Mouse (Mus musculus) cerebellum, adult 8-10 months (tissue): ENCODE measurements around the gene Plce1.
"Not testable (repeated sequence)": the region's sequence is repeated elsewhere in the genome, so short reads cannot be mapped to it uniquely, and the experiment has no call there.

Experiments
- DNase-seq: peaks from one replicate; pipeline ENCODE4 v3.0.0; 2022

The Plce1 gene

DNA sequence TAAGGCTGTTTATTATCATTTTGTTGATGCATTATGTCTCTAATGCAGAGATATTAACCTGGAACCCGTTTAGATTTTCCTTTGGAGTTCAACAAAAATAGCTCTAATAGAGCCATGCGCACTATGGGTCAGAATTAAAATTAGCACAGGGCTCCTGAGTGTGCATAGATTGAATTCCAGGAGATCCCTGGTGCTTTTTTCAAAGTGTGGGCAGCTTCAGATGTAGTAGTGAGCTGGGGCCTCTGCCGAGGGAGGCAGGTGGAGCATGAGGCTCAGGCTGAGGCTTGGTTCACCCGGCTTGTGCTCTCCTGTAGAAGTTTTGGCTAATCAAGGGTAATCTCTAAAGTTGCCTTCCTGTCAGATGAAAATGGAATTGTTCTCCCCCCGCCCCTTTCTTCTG, 17.3 kb downstream of the Plce1 start:
- no peak for DNase-seq

DNA sequence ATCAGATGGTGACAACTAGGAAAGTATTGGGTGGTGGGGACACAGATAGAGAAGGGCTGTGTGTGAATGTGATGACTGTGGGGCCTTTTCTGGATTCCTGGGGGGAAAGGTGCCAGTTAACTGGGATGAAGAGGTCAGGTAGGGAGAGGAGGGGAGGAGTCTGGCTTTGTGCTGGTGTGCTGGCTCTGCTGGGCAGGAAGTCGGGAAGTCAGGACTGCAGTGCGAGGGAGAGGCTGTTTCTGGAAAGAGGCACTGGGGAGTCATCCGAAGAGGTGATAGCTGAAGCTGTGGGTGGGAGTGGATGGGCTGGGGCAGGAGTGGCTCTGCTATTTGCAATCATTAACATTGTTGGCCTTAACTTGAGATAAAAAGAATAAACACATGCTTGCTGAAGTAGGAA, 23.7 kb downstream of the Plce1 start:
- no peak for DNase-seq

DNA sequence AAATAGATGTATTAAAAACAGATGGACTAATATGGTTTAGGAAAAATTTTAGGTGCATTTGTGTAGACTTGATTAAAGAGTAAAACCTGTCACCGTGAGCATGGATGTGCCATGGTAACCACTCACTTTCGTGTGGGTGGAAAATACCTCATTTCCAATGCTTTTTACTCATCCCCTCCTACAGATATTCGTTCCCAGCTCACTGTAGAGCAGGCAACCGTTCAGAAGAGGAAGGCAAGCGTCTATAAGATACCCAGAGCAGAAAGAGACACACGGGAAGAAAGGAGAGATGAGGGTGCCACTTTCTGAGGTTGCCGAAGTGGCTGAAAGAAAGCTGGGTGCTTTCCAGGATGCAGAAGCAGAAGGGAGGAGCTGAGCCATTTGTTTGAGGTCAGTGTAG, 25.2 kb downstream of the Plce1 start:
- no peak for DNase-seq

DNA sequence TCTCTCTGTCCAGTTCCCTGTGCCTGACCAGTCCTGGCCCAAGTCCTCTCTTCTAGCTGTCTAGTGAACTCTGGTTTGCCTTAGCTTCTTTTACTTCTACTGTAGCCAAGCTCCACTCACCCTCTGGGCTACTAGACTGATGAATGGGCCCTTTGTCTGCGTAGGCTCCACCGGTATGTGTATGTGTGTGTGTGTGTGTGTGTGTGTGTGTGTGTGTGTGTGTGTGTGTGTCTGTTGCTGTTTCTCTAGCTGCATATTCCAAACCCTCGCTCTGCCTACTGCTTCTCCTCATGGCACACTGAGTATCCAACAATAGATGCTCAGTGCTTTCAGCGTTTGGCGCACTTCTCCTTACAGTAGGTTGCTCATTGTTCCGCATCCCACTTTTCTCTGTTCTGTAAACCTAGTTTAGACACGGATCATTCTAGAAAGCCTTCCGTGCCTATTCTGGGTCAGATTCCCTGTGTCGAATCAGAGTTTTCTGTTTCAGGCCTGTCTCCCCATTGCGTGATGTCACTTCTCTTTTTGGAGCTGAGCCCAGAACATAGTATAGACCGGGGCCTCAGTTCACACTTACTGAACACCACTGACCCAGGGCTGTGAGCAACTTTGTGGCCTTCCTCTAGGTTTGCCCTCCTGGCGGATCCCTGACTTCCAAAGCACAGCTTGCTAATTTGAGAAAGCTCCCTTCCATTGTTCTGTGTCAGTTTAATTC, 26.5 kb downstream of the Plce1 start:
- DNase-seq: no peak

DNA sequence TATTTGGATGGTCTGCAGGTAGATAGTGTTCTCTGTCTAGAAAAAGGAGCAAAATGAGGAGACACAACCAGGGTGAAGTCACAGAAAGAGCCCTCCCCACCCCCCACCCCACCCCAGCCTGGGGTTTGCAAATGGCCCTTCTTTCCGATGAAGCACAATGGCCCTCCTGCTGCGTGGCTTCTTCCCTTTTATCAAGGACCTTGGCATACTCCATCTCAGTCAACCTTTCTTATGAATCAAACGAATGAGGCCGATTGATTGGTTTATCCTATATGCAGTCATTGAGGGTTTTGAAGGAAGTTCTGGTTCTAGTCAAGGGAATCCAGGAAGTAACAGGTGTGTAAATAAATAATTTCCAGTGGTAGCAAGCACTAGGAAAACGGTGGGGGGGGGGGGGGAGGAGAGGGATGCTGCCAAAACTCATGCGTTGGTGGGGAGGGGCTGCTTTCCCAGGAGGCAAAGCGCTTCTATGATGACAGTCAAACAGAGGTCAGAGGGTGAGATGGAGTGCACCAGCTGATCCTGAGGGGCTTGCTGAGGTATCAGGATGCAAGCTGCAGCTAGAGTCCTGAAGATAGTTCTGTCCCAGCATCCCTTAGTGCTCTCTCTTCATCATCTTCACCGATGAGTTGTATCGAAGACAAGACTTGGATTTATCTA, 27.2 kb downstream of the Plce1 start:
- no peak for DNase-seq

DNA sequence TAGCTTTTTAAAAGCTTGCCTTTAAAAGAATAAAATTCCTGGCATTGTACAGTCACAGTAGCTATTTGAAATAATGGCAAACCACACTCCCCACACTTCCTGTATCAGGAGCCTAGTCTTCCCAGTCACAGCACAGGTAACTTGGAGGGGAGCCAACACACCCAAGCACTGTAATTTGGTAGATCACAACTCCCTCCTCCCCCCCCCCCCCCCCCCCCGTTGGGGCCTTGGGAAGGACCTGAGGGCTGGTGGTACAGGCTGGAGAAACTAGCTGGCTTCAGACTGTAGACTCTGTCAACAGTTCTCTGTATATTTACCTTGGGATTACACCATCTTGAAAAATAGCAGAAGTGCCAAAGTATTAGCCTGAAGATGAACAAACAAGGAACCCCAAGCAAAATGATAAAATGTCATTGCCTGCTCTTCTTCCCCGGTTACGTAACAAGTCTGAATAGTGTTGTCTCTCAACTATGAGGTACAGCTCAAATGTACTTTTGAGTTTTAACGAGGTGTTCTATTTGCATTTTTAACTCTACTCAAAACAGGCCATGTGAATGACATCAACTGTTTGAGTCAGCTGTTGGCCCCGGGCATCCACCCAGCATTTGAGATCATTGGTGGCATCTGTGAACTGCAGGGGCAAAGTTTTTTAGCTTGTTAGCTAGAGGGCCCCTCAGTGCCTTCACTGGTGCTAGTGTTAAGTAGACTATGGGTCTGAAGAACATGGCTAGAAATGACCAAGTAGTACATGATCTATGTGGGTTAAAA, 33.7 kb downstream of the Plce1 start:
- no peak for DNase-seq

DNA sequence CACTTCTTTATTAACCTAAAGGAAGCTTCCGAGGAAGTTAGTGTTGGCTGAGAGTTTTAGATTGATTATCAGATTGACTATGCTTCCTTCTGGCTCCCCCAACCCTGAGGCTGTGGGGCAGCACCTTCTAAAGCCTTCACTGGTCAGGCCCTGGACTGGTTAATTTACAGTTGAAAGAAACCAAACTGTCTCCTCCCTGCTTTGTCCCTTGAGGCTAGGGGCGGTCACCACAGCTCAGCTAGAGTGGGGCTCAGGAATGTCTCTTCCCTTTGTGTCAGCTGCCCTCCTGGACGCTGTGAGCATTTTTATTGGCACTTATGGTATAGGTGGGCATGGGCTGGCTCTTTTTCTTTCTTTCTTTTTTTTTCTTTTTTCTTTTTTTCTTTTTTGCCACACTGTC, 45.9 kb downstream of the Plce1 start:
- DNase-seq: no peak

DNA sequence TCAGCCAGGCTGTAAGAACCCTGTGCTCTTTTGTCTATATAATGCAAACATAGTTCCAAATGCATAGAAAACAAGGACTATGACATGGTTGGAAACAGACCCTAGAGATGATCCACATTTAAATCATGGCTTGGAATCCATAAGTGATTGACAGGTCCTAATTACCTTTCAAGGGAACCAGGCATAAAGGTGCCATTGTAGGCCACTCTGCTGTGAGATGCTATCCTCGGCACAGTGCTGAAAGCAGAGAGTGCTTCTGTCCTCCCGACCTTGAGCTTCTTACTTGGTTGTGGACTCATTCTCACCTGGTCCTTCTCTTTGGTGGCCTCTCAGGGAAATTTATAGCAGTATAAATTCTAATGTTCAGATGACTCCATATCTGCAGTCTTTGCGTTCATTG, 46.6 kb downstream of the Plce1 start:
- DNase-seq: no peak

DNA sequence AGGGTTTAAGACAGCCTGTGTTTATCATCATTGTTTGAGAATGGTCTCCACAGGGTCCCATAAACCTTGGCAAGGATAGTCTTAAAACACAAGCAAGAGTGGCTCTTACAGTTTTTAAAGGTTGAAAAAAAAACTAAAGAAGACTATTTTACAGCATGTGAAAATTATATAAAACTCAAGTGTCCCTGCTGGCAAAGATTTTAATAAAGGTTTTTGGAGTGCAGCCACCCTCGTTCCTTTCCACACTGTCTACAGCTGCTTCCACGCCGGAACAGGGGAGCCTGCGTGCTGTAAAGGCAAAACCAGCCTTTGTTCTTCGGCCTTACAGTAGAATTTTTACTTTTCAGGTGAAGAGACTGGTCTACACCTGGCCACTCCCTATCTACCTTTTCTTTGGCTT, 52.3 kb downstream of the Plce1 start:
- no peak for DNase-seq

DNA sequence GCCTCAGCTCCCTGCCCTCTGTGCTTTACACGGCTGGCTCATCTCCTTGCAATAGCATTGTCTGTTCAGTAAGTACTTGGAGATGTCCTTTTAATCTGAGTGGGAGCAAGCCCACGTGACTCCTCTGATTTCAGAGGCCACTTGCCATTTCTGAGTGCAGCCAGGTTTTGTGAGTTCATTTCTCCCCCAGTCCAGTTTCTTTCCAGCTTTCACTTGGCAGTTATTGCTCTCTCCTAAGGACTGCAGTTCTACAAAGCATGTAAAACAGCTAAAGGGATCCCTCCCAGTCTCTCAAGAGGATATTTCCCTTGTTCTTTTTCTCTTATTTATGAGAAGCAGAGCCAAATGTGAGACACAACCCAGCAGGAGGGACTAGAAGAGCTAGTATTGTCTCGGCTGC, 58.4 kb downstream of the Plce1 start:
- DNase-seq: no peak

DNA sequence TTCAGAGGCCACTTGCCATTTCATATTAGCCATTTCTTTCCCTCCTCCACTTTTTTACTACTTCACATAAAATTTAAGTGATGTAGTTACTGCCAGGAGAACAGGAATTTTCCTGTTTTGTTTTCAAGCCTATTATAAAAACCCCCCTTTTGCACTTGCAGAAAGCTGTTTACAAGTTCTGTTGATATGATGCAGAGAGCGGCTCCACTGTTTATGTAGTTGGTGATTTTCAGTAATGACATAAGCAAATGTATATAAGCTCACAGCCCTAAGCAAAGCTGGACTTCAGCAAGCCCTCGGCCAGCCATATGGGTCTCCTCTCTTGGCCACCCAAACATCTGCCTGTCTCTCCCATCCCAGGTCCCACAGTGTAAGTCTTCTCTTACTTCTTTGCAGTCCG, 59.6 kb downstream of the Plce1 start:
- no peak for DNase-seq

DNA sequence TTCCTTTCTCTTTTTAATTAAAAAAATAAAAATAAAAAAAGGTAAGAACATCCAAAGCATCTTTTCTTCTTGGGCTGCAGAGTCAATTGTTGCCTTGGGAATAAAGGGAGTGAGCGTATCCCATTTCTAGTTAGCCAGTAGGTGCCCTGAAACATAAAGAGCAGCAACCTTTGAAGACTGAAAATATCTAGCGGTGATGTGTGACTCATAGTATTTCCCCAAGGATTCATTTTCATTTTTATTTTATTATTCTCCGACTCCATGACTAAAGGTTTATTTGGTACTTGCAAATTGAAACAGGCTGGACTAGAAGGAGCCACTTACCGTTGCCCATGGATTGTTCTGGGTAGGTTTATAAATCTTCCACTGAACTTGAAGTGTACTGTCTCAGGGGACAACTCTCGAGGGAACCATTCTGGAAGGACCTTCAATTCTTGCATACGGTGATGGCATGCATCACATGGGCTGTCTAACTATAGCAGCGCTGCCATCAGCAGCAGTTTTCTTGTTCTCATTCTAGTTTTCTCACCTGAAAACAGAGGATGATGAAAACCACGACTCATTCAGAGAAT, 68.7 kb downstream of the Plce1 start:
- no peak for DNase-seq

DNA sequence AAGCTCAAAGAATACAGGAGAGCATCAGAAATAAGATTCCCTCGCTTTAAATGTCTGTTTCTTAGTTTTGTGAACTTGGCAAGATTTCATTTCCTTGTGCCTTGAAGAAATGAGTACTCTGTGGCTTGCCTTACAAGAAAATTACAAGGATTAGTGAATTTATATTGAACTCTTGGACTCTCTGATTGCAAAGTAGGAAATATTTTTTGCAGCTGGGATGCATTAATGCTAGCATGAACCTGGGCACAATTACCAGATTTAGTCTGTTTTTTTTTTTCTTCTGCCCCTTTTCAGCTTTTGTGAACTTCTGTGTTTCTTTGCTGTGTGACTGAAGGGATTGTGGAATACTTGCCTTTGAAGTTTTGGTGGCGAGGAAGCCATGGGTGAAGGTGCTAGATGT, 72.6 kb downstream of the Plce1 start:
- DNase-seq: no peak

DNA sequence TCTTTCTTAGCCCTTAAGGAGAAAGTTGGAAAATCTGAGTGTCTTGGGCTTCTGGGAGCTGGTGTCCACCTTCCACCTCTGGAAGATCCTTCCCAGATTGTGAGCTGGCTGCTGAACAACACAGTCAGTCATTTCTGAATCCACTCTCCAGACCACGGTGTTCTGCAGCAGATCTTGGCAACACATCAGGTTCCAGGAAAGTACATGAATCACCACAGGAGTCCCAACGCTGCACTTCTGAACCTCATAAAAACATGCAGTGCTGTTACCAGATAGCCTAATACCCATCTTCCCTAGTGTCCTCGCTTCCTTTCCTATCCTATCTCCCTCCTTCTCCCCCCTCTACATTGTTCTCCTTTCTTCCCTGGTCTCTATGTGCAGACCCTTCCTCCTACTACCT, 74.5 kb downstream of the Plce1 start:
- DNase-seq: no peak

DNA sequence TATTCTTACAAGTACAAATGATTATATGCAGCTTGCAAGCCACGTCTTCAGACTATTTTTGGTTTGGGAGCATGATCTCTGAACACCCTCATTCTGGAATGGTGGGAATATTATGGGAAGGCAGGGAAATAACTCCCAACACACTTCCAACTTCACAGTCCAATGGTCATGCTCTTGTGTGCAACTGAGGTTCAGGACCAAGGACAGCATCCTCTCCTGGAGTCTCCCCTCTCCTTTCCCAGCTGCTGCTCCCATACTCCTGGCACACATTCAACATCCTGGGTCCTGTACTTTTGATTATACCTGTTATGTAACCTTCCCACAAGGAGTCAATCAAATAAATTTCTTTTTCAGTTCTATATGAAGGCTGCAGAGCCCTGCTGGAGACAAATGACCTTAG, 77.9 kb downstream of the Plce1 start:
- DNase-seq: no peak

DNA sequence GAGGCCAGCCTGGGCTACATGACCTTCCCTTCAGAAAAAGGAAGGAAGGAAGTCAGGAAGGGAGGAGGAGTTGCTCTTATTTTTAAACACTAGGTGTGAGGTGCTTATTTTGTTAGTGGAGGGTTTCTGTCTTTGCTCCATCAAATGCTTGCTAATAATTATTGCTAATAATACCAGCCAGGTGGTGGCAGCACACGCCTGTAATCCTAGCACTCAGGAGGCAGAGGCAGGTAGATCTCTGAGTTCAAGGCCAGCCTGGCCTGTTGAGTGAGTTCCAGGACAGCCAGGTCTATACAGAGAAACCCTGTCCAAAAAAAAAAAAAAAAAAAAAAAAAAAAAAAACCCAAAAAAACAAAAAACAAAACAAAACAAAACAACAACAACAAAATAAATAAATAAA, 81.0 kb downstream of the Plce1 start:
- not testable (repeated sequence) for DNase-seq

DNA sequence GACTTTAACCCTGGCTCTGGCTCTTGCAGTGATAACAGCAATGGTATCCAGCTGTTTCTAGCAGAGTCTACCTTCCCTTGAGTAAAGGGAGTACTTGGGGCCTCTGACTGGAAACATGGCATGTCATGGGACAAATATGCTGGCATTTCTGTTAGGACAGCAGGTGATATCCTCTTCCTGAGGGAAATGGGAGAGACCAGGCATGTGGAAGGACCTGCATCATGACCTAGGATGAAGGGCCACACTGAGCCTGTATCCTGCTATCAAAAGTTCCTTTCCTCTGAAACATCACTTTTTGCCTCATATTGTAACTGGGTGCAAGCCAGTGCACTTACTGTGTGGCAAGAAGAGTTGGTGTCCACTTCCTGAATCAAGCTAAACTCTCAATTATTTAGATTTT, 85.2 kb downstream of the Plce1 start:
- DNase-seq: no peak

DNA sequence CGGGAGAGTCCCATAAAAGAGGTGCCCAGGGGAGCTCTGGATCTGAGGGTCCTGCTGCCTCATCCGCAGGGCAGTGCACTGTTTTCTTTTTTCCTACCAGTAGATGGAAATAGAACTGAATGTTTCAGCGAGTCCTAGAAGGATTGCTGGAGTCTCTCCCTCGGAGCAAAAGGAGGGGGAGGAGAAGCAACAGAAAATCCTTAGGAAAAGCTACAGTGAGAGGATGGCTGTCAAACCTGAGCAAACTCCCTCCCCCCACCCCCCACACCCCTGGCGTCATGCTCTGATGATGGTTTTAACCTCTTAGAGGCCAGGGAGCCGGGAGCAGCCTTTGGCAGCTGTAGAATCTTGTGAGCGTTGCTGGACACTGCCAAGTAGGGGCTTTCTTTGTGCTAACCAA, 85.8 kb downstream of the Plce1 start:
- DNase-seq: no peak

DNA sequence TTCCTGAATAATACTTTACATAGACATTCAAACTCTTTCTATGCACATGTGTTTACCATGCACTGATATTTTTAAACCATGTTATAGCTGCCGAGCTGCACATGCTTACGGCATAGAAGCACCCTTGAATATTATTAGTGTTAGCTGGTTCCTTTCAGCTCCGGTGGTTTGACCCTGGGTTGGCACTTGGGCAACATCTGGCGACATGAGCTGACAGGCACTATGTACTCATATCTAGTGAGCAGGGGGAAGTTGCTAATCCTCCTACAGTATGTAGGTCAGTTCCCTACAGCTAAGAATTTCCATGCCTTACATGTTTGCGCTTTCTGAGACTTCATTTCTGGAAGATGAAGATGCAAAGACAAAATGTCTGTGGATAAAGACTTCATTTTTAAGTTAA, 86.4 kb downstream of the Plce1 start:
- no peak for DNase-seq

DNA sequence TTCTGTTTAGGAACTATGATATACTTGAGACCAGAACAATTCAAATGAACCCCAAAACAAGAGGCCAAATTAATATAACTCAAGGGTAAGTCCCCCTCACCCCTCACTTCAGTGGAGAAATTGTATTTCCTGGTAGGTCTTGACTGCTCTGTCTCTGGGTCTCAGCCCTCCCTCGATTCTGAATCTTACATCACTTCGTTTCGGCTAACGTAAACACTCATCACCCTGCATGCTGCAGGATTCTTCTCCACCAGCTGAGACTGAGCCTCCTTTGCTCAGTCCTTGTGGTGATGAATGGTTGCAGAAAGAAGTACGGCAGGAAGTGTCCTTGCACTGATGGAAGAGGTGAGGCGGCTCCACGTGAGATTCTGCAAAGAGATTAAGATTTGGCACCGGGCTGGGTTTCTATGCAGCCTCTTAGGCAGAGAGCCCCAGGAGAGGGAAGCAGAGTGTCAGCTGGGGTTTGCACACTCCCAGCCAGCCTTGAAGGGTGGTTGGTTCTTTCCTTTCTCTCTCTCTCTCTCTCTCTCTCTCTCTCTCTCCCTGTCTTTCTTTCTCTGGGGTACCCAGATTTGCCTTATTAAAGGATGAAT, 97.7 kb downstream of the Plce1 start:
- DNase-seq: no peak

DNA sequence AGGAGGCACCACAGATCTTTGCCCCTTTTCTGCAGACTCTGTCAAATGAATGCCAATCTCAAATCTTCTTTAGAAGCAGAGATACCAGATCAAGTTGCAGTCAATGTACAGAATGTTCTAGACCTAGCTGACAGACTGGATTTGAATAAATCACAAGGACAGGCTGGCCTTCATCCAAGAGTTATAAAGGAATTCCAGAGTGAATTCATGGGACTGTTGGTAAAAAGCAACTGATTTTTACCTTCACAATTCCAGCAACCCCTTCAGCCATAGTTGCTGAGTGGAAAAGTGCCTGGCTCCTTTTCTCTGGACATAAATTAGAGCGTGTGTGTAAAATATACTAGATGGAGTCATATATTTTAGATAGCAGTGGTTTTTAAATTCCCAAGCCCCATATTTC, 102.0 kb downstream of the Plce1 start:
- DNase-seq: no peak

DNA sequence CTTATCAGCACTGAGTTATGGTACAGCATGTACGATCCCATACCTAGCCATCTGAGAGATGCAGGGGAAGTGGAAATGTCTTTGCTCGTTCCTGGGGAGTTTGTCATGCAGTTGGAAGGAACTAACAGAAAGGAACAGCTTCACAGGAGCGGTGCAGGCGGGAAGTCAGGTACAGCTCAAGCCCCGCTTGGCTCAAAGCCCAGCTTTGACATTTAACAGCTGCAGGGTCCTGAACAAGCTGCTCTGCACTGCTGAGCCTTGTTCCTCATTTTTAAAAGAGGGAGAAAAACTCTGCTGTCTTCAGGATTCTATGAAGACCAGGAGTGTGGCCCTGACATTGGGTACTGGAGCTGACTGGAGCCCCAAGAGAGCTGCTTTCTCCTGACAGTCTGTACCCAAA, 106.7 kb downstream of the Plce1 start:
- DNase-seq: no peak

DNA sequence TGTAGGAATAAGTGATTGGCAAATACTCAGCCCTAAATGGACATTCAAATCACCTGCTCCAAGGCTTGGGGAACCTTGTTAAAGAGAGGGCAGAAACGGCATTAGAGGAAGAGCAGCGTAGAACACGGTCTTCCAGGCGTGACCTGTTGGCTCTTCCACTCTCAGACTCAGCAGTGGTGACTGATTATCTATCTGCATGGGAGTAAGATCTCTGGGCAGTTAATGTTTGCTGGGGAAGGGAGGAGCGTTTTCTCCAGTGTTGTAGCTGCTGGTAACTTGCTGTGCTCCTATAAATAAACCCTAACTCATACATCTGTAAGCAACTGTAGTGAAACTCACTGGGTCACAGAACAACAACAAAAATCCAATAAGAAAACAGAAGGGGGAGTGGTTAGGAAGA, 108.6 kb downstream of the Plce1 start:
- no peak for DNase-seq

DNA sequence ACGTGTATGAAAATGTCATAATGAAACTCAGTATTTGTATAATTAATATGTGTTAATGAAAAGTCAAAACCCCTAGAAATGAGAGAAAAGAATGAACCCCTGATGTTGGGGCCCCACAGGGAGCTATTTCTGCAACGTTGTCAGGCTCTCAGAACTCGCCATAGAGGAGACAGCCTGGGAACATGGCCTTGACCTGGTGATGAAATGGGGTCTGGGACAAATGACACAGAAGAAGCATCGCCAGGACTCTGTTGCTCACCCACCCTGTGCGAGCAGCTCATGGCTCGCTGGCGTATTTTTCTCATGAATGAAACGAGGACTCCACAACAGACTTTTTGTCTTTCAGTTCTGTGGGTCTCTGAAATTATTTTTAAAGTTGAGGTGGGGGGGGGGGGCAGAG, 109.0 kb downstream of the Plce1 start:
- no peak for DNase-seq
